Mouse (Mus musculus) thymus, adult 2 months (tissue): Measurements from ENCODE around the gene Pgf. TPM values are rescaled to one million over a fixed set of nuclear protein-coding genes. Genes with fewer than 3 reads are reported as not detected.
"Not testable (repeated sequence)": the region's sequence is repeated elsewhere in the genome, so short reads cannot be mapped to it uniquely, and the experiment has no call there.

Experiments used
- DNase-seq: peaks from one replicate; pipeline ENCODE4 v3.0.0; 2021
- H3K27ac ChIP-seq: fragments of 200-500 bp; 2 replicates; pipeline ENCODE4 v1.5.1; 2012; ENCODE audit warnings: low read length, control low read depth; ENCODE audit not compliant: control insufficient read depth, insufficient read depth
- H3K27me3 ChIP-seq: fragments of 200-500 bp; 2 replicates; pipeline ENCODE4 v1.6.1; 2012; ENCODE audit warnings: mild to moderate bottlenecking, low read length, moderate library complexity, mixed read lengths; ENCODE audit not compliant: control insufficient read depth, insufficient read depth
- H3K36me3 ChIP-seq: fragments of 200-500 bp; 2 replicates; pipeline ENCODE4 v1.6.1; 2012; ENCODE audit warnings: mild to moderate bottlenecking, low read length, moderate library complexity; ENCODE audit not compliant: control insufficient read depth, insufficient read depth
- H3K4me1 ChIP-seq: fragments of 200-500 bp; replicated peaks from 2 replicates; pipeline ENCODE4 v1.6.1; 2012; ENCODE audit warnings: low read length; ENCODE audit not compliant: control insufficient read depth, insufficient read depth
- H3K4me3 ChIP-seq: fragments of 200-500 bp; 2 replicates; pipeline ENCODE4 v1.5.1; 2012; ENCODE audit warnings: mild to moderate bottlenecking, low read length, control low read depth, moderate library complexity; ENCODE audit not compliant: control insufficient read depth, insufficient read depth
- CTCF ChIP-seq: fragments of 200-500 bp; IDR thresholded peaks from 2 replicates; pipeline ENCODE4 v1.5.1; 2012; ENCODE audit warnings: mild to moderate bottlenecking, control low read depth, low read length, moderate library complexity, borderline replicate concordance; ENCODE audit not compliant: control insufficient read depth, poor library complexity, insufficient read depth; ENCODE audit errors: extremely low read depth
- POLR2A ChIP-seq: fragments of 200-500 bp; IDR thresholded peaks from 2 replicates; pipeline ENCODE4 v1.6.1; 2012; ENCODE audit warnings: mild to moderate bottlenecking, low read length, control low read depth, moderate library complexity; ENCODE audit not compliant: control insufficient read depth, poor library complexity, insufficient read depth; ENCODE audit errors: extremely low read depth
- WGBS: fragments of 180-500 bp; shearing (Covaris S2); methylation state at CpG from one replicate; pipeline ENCODE4 v1.1.7; 2018; 5-methylcytosine and 5-hydroxymethylcytosine counted together
- polyA plus RNA-seq: library from polyadenylated mRNA; depleted of rRNA; stranded (reverse); fragments of >200 nt; gene quantifications from 2 replicates; pipeline ENCODE4 v1.2.3, GENCODE M21; 2012

Pgf gene
- polyA plus RNA-seq, 1 experiment = 2.1 TPM

DNA sequence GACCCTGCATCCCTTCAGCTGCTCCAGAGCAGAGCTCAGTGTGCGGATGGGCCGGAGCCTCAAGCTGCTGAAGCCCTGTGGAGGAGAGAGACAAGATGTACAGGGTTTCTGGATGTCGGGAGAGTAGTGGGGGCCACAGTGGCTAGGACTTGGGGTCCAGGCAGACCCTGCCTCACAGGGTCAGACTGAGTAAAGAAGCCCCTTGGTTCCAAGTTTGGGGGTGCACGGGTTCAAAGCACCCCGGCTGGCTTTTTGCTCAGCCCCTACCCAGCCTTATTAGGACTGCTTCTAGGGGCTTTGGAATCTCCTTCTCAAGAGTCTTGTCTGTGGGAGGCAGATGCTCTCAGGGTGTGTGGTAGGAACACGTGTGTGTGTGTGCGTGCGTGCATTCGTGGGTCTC lies 30.7 kb downstream of the Pgf start:
- no peak for DNase-seq
- H3K27ac ChIP-seq = no peak overlapping the region
- WGBS = 77% methylated on average over 9 of the region's 9 CpGs
- TF ChIP-seq POLR2A (no peak), CTCF (no peak)
- H3K27me3 ChIP-seq = no peaks in the 10 kb centered on the region
- H3K36me3 ChIP-seq = no peaks in the 10 kb centered on the region
- no peak overlapping the region for H3K4me3 ChIP-seq
- H3K4me1 ChIP-seq = peaks cover 31% of the 10 kb centered on the region

DNA sequence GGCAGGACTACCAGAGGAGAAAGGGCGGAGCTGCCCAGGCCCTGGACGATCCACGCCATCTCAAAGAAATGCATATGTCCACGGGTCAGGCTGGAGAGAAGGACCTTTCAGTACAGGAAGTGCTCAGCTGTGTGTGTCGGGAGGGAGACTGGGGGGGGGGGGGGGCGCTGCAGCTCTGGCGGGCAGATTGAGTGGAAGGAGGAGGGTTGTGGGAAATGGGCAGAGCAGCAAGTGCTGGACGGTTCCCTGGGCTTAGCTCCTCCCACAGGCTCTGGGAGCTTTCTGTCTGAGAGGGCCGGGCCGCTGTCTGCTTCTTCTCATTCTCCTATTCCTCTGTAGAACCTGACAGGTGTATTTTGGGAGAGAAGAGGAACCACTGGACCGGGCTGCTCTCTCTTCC lies 31.2 kb downstream of the Pgf start:
- DNase-seq = no peak
- no peak overlapping the region for H3K4me3 ChIP-seq
- 38% methylated on average over 11 of the region's 11 CpGs for WGBS
- H3K27ac ChIP-seq = no peak overlapping the region
- H3K4me1 ChIP-seq = peaks cover 31% of the 10 kb centered on the region
- H3K36me3 ChIP-seq = no peaks in the 10 kb centered on the region
- H3K27me3 ChIP-seq = no peaks in the 10 kb centered on the region
- TF ChIP-seq POLR2A (no peak), CTCF (no peak)

DNA sequence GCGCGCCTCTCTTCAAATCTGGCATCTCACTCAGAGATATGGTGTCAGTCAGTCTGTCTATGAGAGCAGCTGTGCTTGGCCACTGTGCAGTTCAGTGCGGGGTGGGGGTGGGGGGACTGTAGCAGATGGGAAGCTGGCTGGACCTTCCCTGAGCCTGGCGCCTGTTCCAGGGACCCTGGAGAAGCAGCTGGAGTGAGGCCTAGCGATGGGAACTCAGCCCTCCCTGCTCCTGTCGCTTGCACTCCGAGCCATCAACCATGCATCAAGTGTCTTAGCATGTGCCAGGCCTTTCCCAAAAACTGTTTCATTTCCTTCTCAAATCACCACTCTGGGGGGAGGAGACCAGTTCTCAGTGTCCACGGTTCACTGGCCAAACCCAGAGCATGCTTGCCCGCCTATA lies 32.0 kb downstream of the Pgf start:
- H3K27ac ChIP-seq = no peak overlapping the region
- no peak for TF ChIP-seq CTCF
- no peak for TF ChIP-seq POLR2A
- peaks cover 27% of the 10 kb centered on the region for H3K4me1 ChIP-seq
- no peaks in the 10 kb centered on the region for H3K27me3 ChIP-seq
- H3K36me3 ChIP-seq = no peaks in the 10 kb centered on the region
- 93% methylated on average over 9 of the region's 9 CpGs for WGBS
- no peak for DNase-seq
- no peak overlapping the region for H3K4me3 ChIP-seq

DNA sequence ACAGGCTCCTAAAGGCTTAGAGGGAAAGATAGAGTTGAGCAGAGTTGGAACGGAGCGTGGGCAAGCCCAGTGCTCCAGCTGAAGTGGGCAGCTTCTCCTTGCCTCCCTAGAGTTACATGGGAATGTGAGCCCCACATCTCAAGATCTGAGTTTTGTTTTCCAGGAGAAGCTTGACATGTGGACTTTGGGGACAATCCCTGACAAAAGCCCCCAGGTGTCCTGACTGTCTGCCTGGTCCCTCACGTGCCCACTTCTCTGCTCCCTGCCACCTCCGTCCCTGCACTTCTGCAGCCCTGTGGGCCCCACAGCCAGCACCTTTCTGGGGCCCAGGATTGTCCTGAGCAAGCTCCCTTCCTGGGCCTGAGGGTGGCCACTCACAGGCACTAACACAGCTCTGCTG lies 32.8 kb downstream of the Pgf start:
- Histone ChIP-seq H3K27me3 (no peaks in the 10 kb centered on the region), H3K27ac (no peak overlapping the region), H3K4me3 (no peak overlapping the region), H3K36me3 (no peaks in the 10 kb centered on the region), H3K4me1 (peaks cover 22% of the 10 kb centered on the region)
- TF ChIP-seq CTCF (no peak), POLR2A (no peak)
- DNase-seq = no peak
- 97% methylated on average over 4 of the region's 4 CpGs for WGBS

DNA sequence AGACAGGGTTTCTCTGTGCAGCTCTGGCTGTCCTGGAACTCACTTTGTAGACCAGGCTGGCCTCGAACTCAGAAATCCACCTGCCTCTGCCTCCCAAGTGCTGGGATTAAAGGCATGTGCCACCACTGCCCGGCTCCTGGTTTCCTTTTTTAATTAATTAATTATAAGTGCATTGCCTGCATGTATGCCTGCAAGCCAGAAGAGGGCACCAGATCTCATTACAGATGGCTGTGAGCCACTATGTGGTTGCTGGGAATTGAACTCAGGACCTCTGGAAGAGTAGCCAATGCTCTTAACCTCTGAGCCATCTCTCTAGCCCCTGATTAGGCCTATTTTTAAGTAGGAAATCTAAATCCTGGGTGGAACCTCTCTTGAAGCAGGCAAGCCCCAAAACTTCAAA lies 33.3 kb downstream of the Pgf start:
- not testable (repeated sequence) for DNase-seq, H3K4me3 ChIP-seq, H3K27ac ChIP-seq, H3K27me3 ChIP-seq, H3K36me3 ChIP-seq
- WGBS = 66% methylated on average over 2 of the region's 2 CpGs
- H3K4me1 ChIP-seq = peaks cover 22% of the 10 kb centered on the region

DNA sequence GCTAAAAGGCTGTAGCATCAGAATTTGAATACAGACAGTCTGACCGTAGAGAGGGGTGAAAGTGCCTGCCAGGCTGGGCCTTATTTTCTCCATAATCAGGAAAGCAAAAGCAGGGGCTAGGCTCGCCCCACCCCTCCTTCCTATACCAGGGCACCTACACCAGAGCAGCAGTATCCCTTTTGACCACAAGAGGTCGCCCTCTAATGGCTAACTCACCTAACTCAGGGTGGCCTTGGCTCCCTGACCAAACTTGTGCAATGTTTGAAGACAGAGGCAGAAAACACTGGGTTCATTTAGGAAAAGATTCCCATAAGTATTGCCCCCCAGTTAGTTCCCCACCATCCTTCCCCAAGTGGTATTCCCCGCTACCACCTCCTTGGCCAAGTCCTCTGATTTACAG lies 34.8 kb downstream of the Pgf start:
- H3K4me1 ChIP-seq = peaks cover 12% of the 10 kb centered on the region
- no peak overlapping the region for H3K27ac ChIP-seq
- DNase-seq = peak; percentile 83
- H3K4me3 ChIP-seq = no peak overlapping the region
- TF ChIP-seq POLR2A (no peak), CTCF (peak; percentile 74; the same call in 1 of the 2 replicates)
- no peaks in the 10 kb centered on the region for H3K27me3 ChIP-seq
- WGBS = 31% methylated on average over 4 of the region's 4 CpGs
- no peaks in the 10 kb centered on the region for H3K36me3 ChIP-seq

DNA sequence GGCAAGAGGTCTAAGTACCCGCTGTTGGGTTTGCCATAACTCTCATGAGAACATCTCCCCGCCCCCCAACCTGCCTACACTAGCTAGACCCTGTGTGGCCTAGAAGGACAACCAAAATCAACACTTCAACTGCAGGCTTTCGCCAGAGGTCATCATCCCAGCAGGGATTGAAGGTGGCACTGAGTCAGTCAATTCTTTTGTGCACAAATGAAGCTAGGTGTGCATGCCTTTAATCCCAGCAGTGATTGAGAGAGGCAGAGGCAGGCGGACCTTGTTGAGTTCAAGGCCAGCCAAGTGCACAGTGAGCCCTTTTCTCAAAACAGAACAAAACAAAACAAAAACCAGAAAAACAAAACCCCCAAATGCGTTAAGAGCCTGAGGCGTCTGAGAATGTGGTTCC lies 36.5 kb downstream of the Pgf start:
- TF ChIP-seq POLR2A (no peak), CTCF (no peak)
- Histone ChIP-seq H3K27me3 (no peaks in the 10 kb centered on the region), H3K36me3 (no peaks in the 10 kb centered on the region), H3K4me3 (no peak overlapping the region), H3K27ac (no peak overlapping the region), H3K4me1 (no peaks in the 10 kb centered on the region)
- WGBS = 96% methylated on average over 6 of the region's 6 CpGs
- no peak for DNase-seq
